Mouse (Mus musculus) frontal cortex, postnatal 14 days (tissue): ENCODE measurements around the gene Fam173a.
A peak's percentile ranks its signal among the peaks of the same experiment; 100 is the strongest.

Experiments used
- DNase-seq, 2 experiments: peaks; one replicate each; pipeline ENCODE4 v3.0.0; 2022; ENCODE audit warnings: low spot score in 2 of 2

The Fam173a gene

DNA sequence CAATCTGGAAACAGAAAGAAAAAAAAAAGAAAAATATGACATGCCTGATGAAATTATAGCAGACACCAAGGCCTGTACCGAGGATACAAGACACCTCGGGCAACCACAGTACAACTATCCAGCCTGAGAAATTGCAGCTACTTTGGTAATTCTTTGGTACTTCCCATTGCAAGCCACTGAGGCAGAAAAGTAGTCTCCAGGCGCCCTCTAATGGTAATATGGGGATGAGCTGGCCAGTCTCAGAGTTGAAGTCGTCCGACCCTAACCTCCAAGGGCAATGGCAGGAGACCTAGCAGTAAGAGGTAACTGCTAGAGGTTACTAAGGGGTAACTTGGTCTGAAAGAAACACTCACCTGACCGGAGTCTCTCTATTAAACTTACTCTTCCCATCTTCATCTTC lies 8.3 kb upstream of the Fam173a start:
- DNase-seq = peak in 1 of 2 experiments; percentile 61

DNA sequence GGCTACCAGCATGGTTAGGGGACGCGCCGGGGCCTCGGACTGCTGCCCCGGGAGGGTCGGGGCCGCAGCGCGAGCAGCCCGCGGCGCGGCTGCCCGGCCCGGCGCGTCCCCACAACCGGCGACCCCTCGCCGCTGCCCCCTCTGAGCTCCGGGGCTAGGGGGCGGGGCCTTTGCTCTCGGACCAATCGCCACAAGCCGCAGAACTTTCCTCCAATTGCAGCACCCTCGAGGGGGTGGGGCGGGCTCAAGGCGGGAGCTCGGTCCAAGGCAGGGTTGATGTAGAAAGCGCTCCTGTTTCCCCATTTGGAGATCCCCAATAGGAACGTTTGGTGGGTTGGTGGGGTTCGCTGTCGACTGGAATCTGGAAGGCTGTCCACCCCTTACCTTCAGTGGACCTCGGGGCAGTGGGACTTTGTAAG lies 4.3 kb upstream of the Fam173a start, which contains the start of gene Metrn:
TSS of gene Metrn (minus strand) at position 186 of the 419 bp plus-strand sequence.
- DNase-seq = peak in 1 of 2 experiments; percentile 75

DNA sequence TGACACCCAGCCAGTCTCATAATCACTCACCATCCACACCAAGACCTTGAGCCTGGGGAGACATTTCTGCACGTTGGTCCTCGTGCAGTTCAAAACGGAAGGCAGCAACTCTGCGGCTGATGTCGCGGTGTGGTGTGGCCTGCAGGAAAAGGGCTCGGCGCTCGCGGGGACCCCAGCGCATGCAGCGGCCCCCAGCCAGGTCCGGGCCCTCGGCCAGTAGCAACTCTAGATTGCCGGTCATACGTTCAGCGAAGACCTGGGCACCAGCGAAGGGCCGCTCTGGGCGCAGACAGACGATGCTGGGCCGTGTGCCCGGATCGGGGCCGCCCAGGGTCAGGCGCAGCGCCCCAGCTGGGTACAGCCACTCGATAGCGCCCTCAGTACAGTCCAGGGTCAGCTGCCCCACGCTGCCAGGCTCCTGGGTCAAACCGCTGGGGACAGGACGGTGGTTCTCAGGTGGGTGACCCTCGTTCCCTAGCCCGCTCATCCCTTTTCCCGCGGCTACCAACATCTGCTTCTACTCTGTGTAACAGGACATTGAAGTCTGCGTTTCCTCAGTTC lies 3.6 kb upstream of the Fam173a start:
- no peak for DNase-seq

- DNase-seq = no peak
Measured at GRCm38 (mm10) chr17:25795609-25796092, 3.0 kb upstream of the Fam173a start, which contains the start of gene AC134908.4. Gene AC134908.4, minus strand, starts transcription at chr17:25795659.

GRCm38 (mm10) chr17:25794998-25795397 lies 2.3 kb upstream of the Fam173a start:
- DNase-seq = no peak

GRCm38 (mm10) chr17:25794197-25794596 lies 1.5 kb upstream of the Fam173a start:
- no peak for DNase-seq

DNA sequence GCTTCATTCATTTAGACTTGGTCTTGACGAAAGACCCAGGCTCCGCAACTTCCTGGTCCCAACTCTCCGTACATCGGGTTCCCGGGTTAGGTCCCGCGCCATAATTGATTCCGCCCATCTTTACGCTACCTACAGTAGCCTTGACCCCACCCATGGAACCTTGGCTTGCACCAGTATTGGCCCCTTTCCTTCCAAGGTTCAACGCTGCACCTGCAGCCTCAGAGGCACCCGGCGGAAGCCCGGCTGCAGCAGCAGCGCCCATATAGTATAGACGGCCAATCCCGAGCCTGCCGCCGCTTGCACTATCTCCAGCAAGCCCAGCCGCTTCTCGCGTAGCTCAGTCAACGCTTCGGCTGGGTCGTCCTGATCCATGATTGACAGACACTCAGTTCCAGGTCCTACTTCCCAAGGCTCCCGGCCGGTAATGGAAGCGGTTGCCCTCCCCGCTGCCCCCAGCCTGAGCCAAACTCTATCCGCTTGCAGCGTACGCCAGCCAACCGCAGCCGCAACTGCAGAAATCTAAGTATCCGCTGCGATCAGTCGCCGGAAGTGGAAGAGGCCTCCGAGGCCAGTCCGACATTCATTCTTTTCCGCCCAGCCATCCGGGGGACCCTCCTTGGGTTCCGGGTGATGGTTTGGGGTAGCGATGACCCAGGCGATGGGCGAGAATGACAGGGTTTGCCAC lies 716 bp downstream of the Fam173a start:
- DNase-seq = peak; percentile 74 to 79

DNA sequence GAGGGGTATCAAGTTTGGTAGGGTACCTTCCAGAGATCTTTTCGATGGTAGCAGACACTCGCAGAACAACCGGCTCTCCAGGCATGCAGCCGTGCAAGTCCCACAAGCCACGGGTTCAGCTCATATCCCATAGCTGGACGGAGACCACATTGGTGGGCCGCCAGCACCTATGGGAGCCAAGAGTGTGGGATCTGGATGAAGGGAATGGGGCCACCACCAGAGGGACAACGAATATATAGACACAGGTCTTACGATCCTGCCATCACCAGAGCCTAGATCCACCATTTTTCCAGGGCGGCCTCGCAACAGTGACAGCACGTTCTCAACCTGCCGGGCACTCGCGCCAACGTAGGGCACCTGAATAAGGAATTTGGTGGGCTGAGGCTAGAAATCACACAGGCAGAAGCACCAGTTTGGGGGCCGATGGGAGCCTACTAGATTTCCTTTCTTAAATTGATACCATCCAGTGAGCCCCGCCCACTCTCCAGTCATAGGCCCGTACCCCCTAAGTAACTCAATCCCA lies 1.3 kb downstream of the Fam173a start:
- no peak for DNase-seq

GRCm38 (mm10) chr17:25786781-25787504 lies 5.8 kb downstream of the Fam173a start:
- no peak for DNase-seq

GRCm38 (mm10) chr17:25786280-25786679 lies 6.4 kb downstream of the Fam173a start, which contains the start of gene Ccdc78:
Gene Ccdc78, plus strand, starts transcription at chr17:25786580.
- DNase-seq = no peak

GRCm38 (mm10) chr17:25785281-25785745 lies 7.4 kb downstream of the Fam173a start, which contains the start of gene Haghl:
Gene Haghl, minus strand, starts transcription at chr17:25785673.
- DNase-seq = peak; percentile 93 to 96

DNA sequence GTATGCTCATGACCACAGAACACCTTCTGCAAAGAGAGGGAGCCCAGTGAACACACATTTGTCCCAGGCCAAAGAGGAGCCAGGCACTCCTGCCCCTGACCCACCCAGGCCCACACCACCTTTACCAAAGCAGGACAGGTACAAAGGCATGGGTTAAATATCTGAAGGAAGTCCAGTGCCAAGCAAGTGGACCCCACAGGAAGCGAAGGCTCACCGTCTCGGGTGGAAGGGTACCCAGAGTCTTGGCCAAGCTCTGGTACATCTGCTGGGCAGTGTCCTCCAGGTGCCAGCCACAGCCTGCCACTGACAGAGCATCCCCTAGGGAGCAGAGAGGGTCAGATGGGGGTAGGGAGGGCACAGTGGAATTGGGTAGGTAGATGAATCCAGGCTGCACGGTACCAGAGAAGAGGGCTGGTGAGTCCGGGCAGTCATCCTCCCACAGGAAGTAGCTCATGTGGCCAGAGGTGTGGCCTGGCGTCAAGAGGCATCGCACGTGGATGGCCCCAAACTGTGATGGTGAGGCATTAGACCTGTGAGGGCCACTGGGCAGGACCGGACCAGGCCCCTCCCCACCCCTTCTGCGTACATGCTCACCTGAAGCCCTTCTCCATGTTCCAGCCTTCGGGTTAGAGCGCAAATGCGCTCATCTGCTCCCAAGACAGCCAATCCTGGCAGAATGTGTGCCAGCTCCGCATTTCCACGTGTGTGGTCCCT lies 8.7 kb downstream of the Fam173a start:
- DNase-seq = no peak

DNA sequence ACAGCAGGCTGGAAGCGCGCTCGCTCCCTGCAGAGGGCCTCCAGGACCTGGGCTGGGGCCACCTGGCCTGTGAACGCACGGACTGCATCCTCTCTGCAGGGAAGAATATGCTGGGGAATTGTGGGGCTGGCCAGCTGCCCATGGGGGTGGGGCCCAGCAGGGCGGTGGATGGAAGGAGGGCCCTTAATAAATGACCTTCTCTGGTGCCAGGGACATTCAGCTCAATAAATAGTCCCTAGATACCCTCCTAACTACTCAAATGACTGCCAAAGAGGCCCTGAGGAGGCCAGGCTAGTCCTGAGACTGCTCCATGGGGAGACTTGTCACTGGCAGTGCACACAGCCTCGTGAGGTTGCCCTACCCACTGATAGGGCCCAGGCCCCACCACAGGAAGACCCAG lies 9.6 kb downstream of the Fam173a start:
- no peak for DNase-seq

DNA sequence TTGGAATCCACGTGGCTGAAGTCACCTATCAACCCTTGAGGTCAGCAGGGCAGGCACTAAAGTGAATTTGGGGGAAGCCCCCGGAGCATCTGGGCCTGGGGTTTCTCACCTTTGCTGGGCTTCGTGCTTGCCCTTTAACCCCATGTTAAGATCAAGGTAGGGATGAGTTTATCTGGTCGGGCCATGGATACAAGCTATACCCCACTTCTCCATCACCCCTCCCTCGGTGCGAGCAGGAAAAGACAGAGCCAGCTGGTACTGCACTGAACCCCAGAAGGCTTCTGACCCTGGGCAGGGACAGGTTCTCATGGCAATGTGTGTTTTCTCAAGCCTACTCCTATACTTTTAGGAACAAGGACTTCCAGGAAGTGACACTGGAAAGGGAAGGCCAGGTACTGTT lies 11.4 kb downstream of the Fam173a start:
- DNase-seq = no peak

GRCm38 (mm10) chr17:25777948-25778347 lies 14.8 kb downstream of the Fam173a start:
- DNase-seq = no peak

DNA sequence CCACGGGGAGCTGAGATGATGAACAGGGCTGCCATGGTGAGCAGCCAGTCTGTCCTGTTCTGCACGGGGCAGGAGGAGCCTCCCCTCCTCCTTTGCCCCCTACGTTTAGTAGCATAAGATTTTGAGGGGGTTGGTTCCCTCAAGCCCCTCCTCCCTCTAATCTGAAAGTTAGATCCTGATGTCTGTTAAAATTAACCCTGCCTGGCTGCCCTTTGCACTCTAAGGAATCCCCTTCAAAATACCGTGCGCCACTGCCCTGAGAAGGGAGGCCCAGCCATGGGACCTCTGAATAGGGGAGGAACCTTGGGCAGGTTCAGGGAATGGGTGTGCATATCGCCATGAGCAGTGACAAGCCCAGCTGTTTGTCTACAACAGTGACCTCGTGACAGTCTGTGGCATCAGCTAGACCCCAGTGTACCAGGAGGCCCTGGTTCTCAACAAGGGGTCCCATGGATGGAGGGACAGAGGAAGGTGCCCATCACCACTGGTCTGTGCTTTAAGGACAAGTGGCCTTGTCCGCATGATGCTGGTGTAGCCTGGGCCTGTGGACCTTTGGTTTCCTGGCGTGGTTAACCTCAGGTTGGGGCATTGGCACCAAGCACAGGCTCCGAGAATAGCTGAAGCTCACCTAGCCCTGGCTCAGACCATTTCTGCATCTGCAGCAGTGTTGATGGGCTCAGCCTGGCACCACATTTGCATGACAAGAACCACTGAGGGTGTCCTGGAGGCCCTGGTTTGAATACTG lies 17.2 kb downstream of the Fam173a start:
- DNase-seq = no peak

DNA sequence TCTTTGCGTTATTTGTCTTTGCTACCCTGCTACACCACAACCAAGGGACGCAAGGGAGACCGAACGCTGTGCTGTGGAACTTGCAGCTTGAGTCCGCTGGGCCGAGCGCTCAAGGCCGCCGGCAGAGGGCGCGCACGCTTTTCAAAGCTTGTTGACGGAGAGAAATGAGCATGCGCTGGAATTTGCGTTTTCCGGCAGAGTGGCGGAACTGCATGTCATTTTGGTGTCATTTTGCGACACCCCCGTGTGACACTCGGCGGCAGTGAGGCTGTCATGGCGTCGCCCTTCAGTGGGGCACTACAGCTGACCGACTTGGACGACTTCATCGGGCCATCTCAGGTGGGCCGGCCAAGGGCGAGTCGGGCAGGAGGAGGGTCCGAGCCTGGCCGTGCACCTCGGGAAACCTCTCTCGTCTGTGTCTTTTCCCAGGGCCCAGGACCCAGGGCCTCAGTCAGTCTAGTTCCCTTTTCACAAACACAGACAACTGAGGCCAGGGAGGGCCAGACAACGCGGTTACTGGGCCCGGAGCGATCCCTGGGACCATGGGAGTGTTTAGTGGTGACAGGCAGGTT lies 19.1 kb downstream of the Fam173a start, which contains the start of gene Narfl:
TSS of gene Narfl (plus strand) at position 228 of the 572 bp plus-strand sequence.
- DNase-seq = peak; percentile 95 to 98

DNA sequence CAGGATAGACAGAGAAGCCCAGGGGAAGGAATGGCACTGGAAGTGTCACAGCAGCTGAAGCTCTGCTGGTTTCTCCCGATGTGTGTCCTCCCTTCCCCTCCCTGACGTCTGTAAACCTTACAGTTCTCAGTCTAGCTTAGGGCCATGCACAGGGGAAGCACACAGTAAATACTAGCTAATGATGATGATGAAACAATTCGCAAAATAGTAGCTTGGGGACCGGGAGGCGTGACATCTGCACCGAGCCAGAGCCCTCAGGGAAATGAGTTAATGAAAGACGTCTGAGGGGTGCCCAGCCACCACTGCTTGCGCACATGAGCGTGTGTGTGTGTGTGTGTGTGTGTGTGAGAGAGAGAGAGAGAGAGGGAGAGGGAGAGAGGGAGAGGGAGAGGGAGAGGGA lies 23.4 kb downstream of the Fam173a start:
- DNase-seq = no peak

GRCm38 (mm10) chr17:25765886-25766285 lies 26.8 kb downstream of the Fam173a start:
- DNase-seq = no peak

GRCm38 (mm10) chr17:25762591-25762990 lies 30.1 kb downstream of the Fam173a start:
- no peak for DNase-seq
